Mouse (Mus musculus): ENCODE measurements around the gene Acox2.

DNA sequence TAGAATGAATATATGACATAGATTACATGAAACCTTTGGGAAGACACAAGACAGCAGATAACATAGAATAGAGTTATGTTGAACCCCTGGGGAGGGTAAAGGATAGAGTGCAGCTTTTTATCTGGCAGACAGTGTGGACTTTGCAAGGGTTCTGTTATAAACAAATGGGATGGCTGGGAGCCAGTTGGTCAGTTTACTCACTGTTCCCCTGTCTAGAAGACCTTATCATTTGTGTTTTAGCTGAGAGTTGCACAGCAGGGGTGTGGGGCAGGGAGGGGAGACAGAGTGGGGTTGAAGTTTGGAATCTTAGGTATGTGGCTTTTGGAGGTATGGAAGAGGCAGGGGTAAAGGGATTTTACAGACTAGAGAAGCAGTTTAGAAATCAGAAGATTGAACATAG, 24.6 kb upstream of the Acox2 start:
- TF ChIP-seq CTCF (IDR thresholded peaks at IDR 0.05; ENCODE audit: control insufficient read depth, insufficient read depth, low read length) (no peak), POLR2A (IDR thresholded peaks at IDR 0.05; ENCODE audit: borderline replicate concordance, control insufficient read depth, low read depth, low read length) (no peak)
